Mouse (Mus musculus): ENCODE measurements around the gene Ehbp1l1.

Gene Ehbp1l1

GRCm38 (mm10) chr19:5665465-5665864 lies 60.7 kb downstream of the Ehbp1l1 start:
- DNase-seq = no peak

GRCm38 (mm10) chr19:5664669-5665257 lies 61.4 kb downstream of the Ehbp1l1 start:
- no peak for DNase-seq

- DNase-seq = peak; percentile 94
These were observed 62.9 kb downstream of the Ehbp1l1 start, which contains the start of gene Sipa1 for GRCm38 (mm10) chr19:5662981-5663913. Sipa1 (minus strand) TSS chr19:5663707.

GRCm38 (mm10) chr19:5662310-5662709 lies 63.8 kb downstream of the Ehbp1l1 start:
- DNase-seq = no peak

- peak; percentile 57 for DNase-seq
These were observed 65.0 kb downstream of the Ehbp1l1 start for GRCm38 (mm10) chr19:5660942-5661751.
